Mouse (Mus musculus) lung, postnatal 36 days (tissue): Measurements from ENCODE around the gene Lypd6b.

Experiments used
- DNase-seq: peaks from one replicate; pipeline ENCODE4 v3.0.0; 2022; ENCODE audit warnings: mixed read lengths

Lypd6b gene

GRCm38 (mm10) chr2:49771172-49771571 is 16.3 kb upstream of the Lypd6b start:
- peak; percentile 40 for DNase-seq

- no peak for DNase-seq
Measured at GRCm38 (mm10) chr2:49773194-49773931, 14.1 kb upstream of the Lypd6b start.

- DNase-seq: no peak
Measured at GRCm38 (mm10) chr2:49774180-49774579, 13.3 kb upstream of the Lypd6b start.

- DNase-seq: no peak
Measured at GRCm38 (mm10) chr2:49775187-49775586, 12.3 kb upstream of the Lypd6b start.

GRCm38 (mm10) chr2:49775735-49776134 is 11.8 kb upstream of the Lypd6b start:
- DNase-seq: peak; percentile 32

GRCm38 (mm10) chr2:49776407-49776806 is 11.1 kb upstream of the Lypd6b start:
- no peak for DNase-seq

GRCm38 (mm10) chr2:49788051-49788418 is 547 bp downstream of the Lypd6b start:
- DNase-seq: no peak

- no peak for DNase-seq
Measured at GRCm38 (mm10) chr2:49788643-49789042, 1.2 kb downstream of the Lypd6b start.

- no peak for DNase-seq
Measured at GRCm38 (mm10) chr2:49789078-49789477, 1.6 kb downstream of the Lypd6b start.

- DNase-seq: no peak
Measured at GRCm38 (mm10) chr2:49789504-49789903, 2.0 kb downstream of the Lypd6b start.

- DNase-seq: no peak
Measured at GRCm38 (mm10) chr2:49797444-49798143, 10.1 kb downstream of the Lypd6b start.

- DNase-seq: no peak
Measured at GRCm38 (mm10) chr2:49804448-49804847, 17.0 kb downstream of the Lypd6b start.

- no peak for DNase-seq
Measured at GRCm38 (mm10) chr2:49805736-49806371, 18.4 kb downstream of the Lypd6b start.

GRCm38 (mm10) chr2:49809496-49809895 is 22.0 kb downstream of the Lypd6b start:
- DNase-seq: peak; percentile 63

- DNase-seq: peak; percentile 25
Measured at GRCm38 (mm10) chr2:49811420-49811819, 23.9 kb downstream of the Lypd6b start.

GRCm38 (mm10) chr2:49811871-49812363 is 24.4 kb downstream of the Lypd6b start:
- DNase-seq: peak; percentile 87

GRCm38 (mm10) chr2:49813151-49813550 is 25.7 kb downstream of the Lypd6b start:
- no peak for DNase-seq

- peak; percentile 78 for DNase-seq
Measured at GRCm38 (mm10) chr2:49814011-49814410, 26.5 kb downstream of the Lypd6b start.

- DNase-seq: no peak
Measured at GRCm38 (mm10) chr2:49815696-49816320, 28.3 kb downstream of the Lypd6b start.

- DNase-seq: no peak
Measured at GRCm38 (mm10) chr2:49816549-49816948, 29.1 kb downstream of the Lypd6b start.

GRCm38 (mm10) chr2:49817151-49817550 is 29.7 kb downstream of the Lypd6b start:
- DNase-seq: no peak

- no peak for DNase-seq
Measured at GRCm38 (mm10) chr2:49818126-49818525, 30.6 kb downstream of the Lypd6b start.

GRCm38 (mm10) chr2:49822312-49822711 is 34.8 kb downstream of the Lypd6b start:
- no peak for DNase-seq
